Mouse (Mus musculus) heart, embryonic 13.5 days (tissue): ENCODE measurements around the gene Slit2. TPM values are rescaled to one million over a fixed set of nuclear protein-coding genes. Genes with fewer than 3 reads are reported as not detected.

ENCODE experiments used
- ATAC-seq: fragments of 200-750 bp; cut with Nextera tagmentation; 2 replicates; pipeline ENCODE4 v1.8.0; 2017; ENCODE audit warnings: moderate TSS enrichment; ENCODE audit not compliant: insufficient number of reproducible peaks, low FRiP score, low TSS enrichment; ENCODE audit errors: extremely low read depth
- H3K27ac ChIP-seq: fragments of 300-500 bp; sonication (generic); replicated peaks from 2 replicates; pipeline ENCODE4 v1.5.1; 2015; ENCODE audit warnings: moderate library complexity, mild to moderate bottlenecking, inconsistent platforms
- H3K27me3 ChIP-seq: fragments of 300-500 bp; sonication (generic); replicated peaks from 2 replicates; pipeline ENCODE4 v1.6.1; 2015; ENCODE audit warnings: mild to moderate bottlenecking, inconsistent platforms
- H3K36me3 ChIP-seq: fragments of 300-500 bp; sonication (generic); 2 replicates; pipeline ENCODE4 v1.6.1; 2015; ENCODE audit warnings: mild to moderate bottlenecking, inconsistent platforms
- H3K4me1 ChIP-seq: fragments of 300-500 bp; sonication (generic); 2 replicates; pipeline ENCODE4 v1.6.1; 2015; ENCODE audit warnings: inconsistent platforms
- H3K4me2 ChIP-seq: fragments of 300-500 bp; sonication (generic); 2 replicates; pipeline ENCODE4 v1.6.1; 2015; ENCODE audit warnings: inconsistent platforms, mild to moderate bottlenecking, moderate library complexity
- H3K4me3 ChIP-seq: fragments of 300-500 bp; sonication (generic); 2 replicates; pipeline ENCODE4 v1.5.1; 2015; ENCODE audit warnings: moderate library complexity, mild to moderate bottlenecking, inconsistent platforms
- H3K9ac ChIP-seq: fragments of 300-500 bp; sonication (generic); 2 replicates; pipeline ENCODE4 v1.6.1; 2015; ENCODE audit warnings: inconsistent platforms, mild to moderate bottlenecking, moderate library complexity
- H3K9me3 ChIP-seq: fragments of 300-500 bp; sonication (generic); 2 replicates; pipeline ENCODE4 v1.6.1; 2016; ENCODE audit warnings: inconsistent platforms
- WGBS: fragments of 180-500 bp; shearing (Covaris S2); methylation state at CpG from one replicate; pipeline ENCODE4 v1.1.7; 2015; ENCODE audit warnings: mixed read lengths; 5-methylcytosine and 5-hydroxymethylcytosine counted together
- polyA plus RNA-seq: library from polyadenylated mRNA; unstranded; fragments of >200 nt; fragmentation: Nextera tagmentation; extraction: Ambion mirVana; gene quantifications from 2 replicates; pipeline ENCODE4 v1.2.1, GENCODE M21; 2015

Slit2 gene
- polyA plus RNA-seq, 1 experiment from 2014 or later, result 31.6 TPM

- Histone ChIP-seq H3K4me2 (peak overlapping the region; percentile 92), H3K27me3 (peaks cover 19% of the 10 kb centered on the region), H3K9ac (peak overlapping the region; percentile 88), H3K9me3 (no peaks in the 10 kb centered on the region), H3K27ac (no peak overlapping the region), H3K4me1 (peaks cover 37% of the 10 kb centered on the region), H3K4me3 (peak overlapping the region; percentile 81), H3K36me3 (peaks cover 8% of the 10 kb centered on the region; the same call in 1 of the 2 replicates)
- WGBS, result under 1% methylated on average over 48 of the region's 48 CpGs
- ATAC-seq, result no peak
Observed at GRCm38 (mm10) chr5:47985901-47986670, 3.1 kb downstream of the Slit2 start.

- Histone ChIP-seq H3K27ac (no peak overlapping the region), H3K4me1 (peaks cover 14% of the 10 kb centered on the region), H3K9ac (no peak overlapping the region), H3K4me3 (no peak overlapping the region), H3K27me3 (peaks cover 3% of the 10 kb centered on the region; the same call in 1 of the 2 replicates), H3K9me3 (no peaks in the 10 kb centered on the region), H3K36me3 (peaks cover 16% of the 10 kb centered on the region), H3K4me2 (no peak overlapping the region)
- ATAC-seq, result no peak
- 66% methylated on average over 4 of the region's 4 CpGs for WGBS
Observed at GRCm38 (mm10) chr5:47990926-47991325, 8.0 kb downstream of the Slit2 start.

- Histone ChIP-seq H3K36me3 (peaks cover 20% of the 10 kb centered on the region), H3K9ac (no peak overlapping the region), H3K4me1 (peaks cover 7% of the 10 kb centered on the region; the same call in 1 of the 2 replicates), H3K9me3 (no peaks in the 10 kb centered on the region), H3K4me3 (no peak overlapping the region), H3K27ac (no peak overlapping the region; the same call in 1 of the 2 replicates), H3K4me2 (peak overlapping the region; percentile 31), H3K27me3 (no peaks in the 10 kb centered on the region)
- ATAC-seq, result no peak
- whole genome bisulfite sequencing, result 49% methylated on average over 12 of the region's 12 CpGs
Observed at GRCm38 (mm10) chr5:48003708-48004415, 20.9 kb downstream of the Slit2 start.

GRCm38 (mm10) chr5:48005533-48005932, 22.6 kb downstream of the Slit2 start:
- Histone ChIP-seq H3K9me3 (no peaks in the 10 kb centered on the region), H3K27me3 (no peaks in the 10 kb centered on the region), H3K9ac (no peak overlapping the region), H3K4me1 (peaks cover 7% of the 10 kb centered on the region; the same call in 1 of the 2 replicates), H3K4me2 (no peak overlapping the region), H3K36me3 (peaks cover 6% of the 10 kb centered on the region), H3K4me3 (no peak overlapping the region), H3K27ac (no peak overlapping the region)
- WGBS, result 74% methylated on average over 9 of the region's 9 CpGs
- ATAC-seq, result no peak

GRCm38 (mm10) chr5:48006059-48006458, 23.1 kb downstream of the Slit2 start:
- no peak for ATAC-seq
- no peak overlapping the region for H3K4me3 ChIP-seq
- no peak overlapping the region for H3K9ac ChIP-seq
- H3K36me3 ChIP-seq, result peaks cover 2% of the 10 kb centered on the region; the same call in 1 of the 2 replicates
- peaks cover 7% of the 10 kb centered on the region; the same call in 1 of the 2 replicates for H3K4me1 ChIP-seq
- H3K9me3 ChIP-seq, result no peaks in the 10 kb centered on the region
- H3K4me2 ChIP-seq, result no peak overlapping the region
- no peak overlapping the region for H3K27ac ChIP-seq
- no peaks in the 10 kb centered on the region for H3K27me3 ChIP-seq

- Histone ChIP-seq H3K4me3 (no peak overlapping the region), H3K9me3 (no peaks in the 10 kb centered on the region), H3K9ac (no peak overlapping the region), H3K36me3 (no peaks in the 10 kb centered on the region), H3K4me1 (no peaks in the 10 kb centered on the region), H3K27ac (no peak overlapping the region), H3K27me3 (no peaks in the 10 kb centered on the region), H3K4me2 (no peak overlapping the region)
- ATAC-seq, result no peak
- WGBS, result 82% methylated on average over 4 of the region's 4 CpGs
Observed at GRCm38 (mm10) chr5:48023441-48023840, 40.5 kb downstream of the Slit2 start.

- no peak overlapping the region for H3K4me3 ChIP-seq
- WGBS, result 63% methylated on average over 1 of the region's 1 CpGs
- no peak for ATAC-seq
Observed at GRCm38 (mm10) chr5:48034875-48035274, 51.9 kb downstream of the Slit2 start.

GRCm38 (mm10) chr5:48038033-48038432, 55.1 kb downstream of the Slit2 start:
- ATAC-seq, result no peak
- 40% methylated on average over 5 of the region's 5 CpGs for WGBS
- H3K4me2 ChIP-seq, result no peak overlapping the region
- H3K36me3 ChIP-seq, result no peaks in the 10 kb centered on the region
- no peaks in the 10 kb centered on the region for H3K9me3 ChIP-seq
- no peaks in the 10 kb centered on the region for H3K27me3 ChIP-seq
- no peak overlapping the region for H3K27ac ChIP-seq
- H3K4me3 ChIP-seq, result no peak overlapping the region
- H3K4me1 ChIP-seq, result no peaks in the 10 kb centered on the region
- H3K9ac ChIP-seq, result no peak overlapping the region

More at GRCm38 (mm10) chr5:48034875-48035274, 51.9 kb downstream of the Slit2 start:
- H3K27ac ChIP-seq, result no peak overlapping the region
- H3K4me1 ChIP-seq, result no peaks in the 10 kb centered on the region
- no peaks in the 10 kb centered on the region for H3K9me3 ChIP-seq
- no peaks in the 10 kb centered on the region for H3K36me3 ChIP-seq
- H3K27me3 ChIP-seq, result no peaks in the 10 kb centered on the region
- H3K9ac ChIP-seq, result no peak overlapping the region
- no peak overlapping the region for H3K4me2 ChIP-seq

GRCm38 (mm10) chr5:48048986-48049751, 66.2 kb downstream of the Slit2 start:
- ATAC-seq, result no peak
- H3K4me1 ChIP-seq, result no peaks in the 10 kb centered on the region
- no peaks in the 10 kb centered on the region for H3K36me3 ChIP-seq
- H3K4me3 ChIP-seq, result no peak overlapping the region
- WGBS, result 66% methylated on average over 8 of the region's 8 CpGs
- no peak overlapping the region for H3K27ac ChIP-seq
- H3K9me3 ChIP-seq, result no peaks in the 10 kb centered on the region
- no peaks in the 10 kb centered on the region for H3K27me3 ChIP-seq
- H3K4me2 ChIP-seq, result no peak overlapping the region
- no peak overlapping the region for H3K9ac ChIP-seq

GRCm38 (mm10) chr5:48050637-48051314, 67.8 kb downstream of the Slit2 start:
- no peaks in the 10 kb centered on the region for H3K4me1 ChIP-seq
- H3K27ac ChIP-seq, result no peak overlapping the region
- H3K9ac ChIP-seq, result no peak overlapping the region
- WGBS, result 79% methylated on average over 5 of the region's 5 CpGs
- H3K27me3 ChIP-seq, result no peaks in the 10 kb centered on the region
- no peak overlapping the region for H3K4me3 ChIP-seq
- H3K4me2 ChIP-seq, result no peak overlapping the region
- no peaks in the 10 kb centered on the region for H3K36me3 ChIP-seq
- no peaks in the 10 kb centered on the region for H3K9me3 ChIP-seq
- no peak for ATAC-seq

GRCm38 (mm10) chr5:48058612-48059011, 75.7 kb downstream of the Slit2 start:
- Histone ChIP-seq H3K36me3 (no peaks in the 10 kb centered on the region), H3K27me3 (no peaks in the 10 kb centered on the region), H3K4me3 (no peak overlapping the region), H3K9me3 (no peaks in the 10 kb centered on the region), H3K27ac (no peak overlapping the region), H3K4me1 (no peaks in the 10 kb centered on the region), H3K4me2 (no peak overlapping the region), H3K9ac (no peak overlapping the region)
- ATAC-seq, result no peak
- 69% methylated on average over 10 of the region's 10 CpGs for WGBS
